Mouse (Mus musculus): Measurements from ENCODE around the gene Tle3. TPM values are rescaled to one million over a fixed set of nuclear protein-coding genes. Genes with fewer than 3 reads are reported as not detected.

Tle3 gene
- polyA plus RNA-seq, 1 experiment: 67.0 TPM

- 81% methylated on average over 4 of the region's 4 CpGs for WGBS
- Histone ChIP-seq H3K27ac (ENCODE audit: control insufficient read depth, insufficient read depth, low read depth, low read length, poor library complexity) (no peak overlapping the region), H3K4me1 (ENCODE audit: control insufficient read depth, insufficient read depth, low read length) (peaks cover 3% of the 10 kb centered on the region; the same call in 1 of the 2 replicates)
Measured at GRCm38 (mm10) chr9:61397130-61397529, 25.0 kb downstream of the Tle3 start.

GRCm38 (mm10) chr9:61398160-61398559, 26.0 kb downstream of the Tle3 start:
- H3K4me3 ChIP-seq (replicated peaks; ENCODE audit: control insufficient read depth, low read depth, low read length): no peak overlapping the region
- WGBS: 79% methylated on average over 9 of the region's 9 CpGs
- no peak overlapping the region for H3K27ac ChIP-seq (ENCODE audit: control insufficient read depth, insufficient read depth, low read depth, low read length, poor library complexity)
- H3K4me1 ChIP-seq (ENCODE audit: control insufficient read depth, insufficient read depth, low read length): peaks cover 2% of the 10 kb centered on the region; the same call in 1 of the 2 replicates
- no peak for TF ChIP-seq POLR2A (IDR thresholded peaks at IDR 0.05; ENCODE audit: borderline replicate concordance, control insufficient read depth, low read depth, low read length)
- no peak for TF ChIP-seq CTCF (IDR thresholded peaks at IDR 0.05; ENCODE audit: control insufficient read depth, insufficient read depth, low read length)

More at GRCm38 (mm10) chr9:61397130-61397529, 25.0 kb downstream of the Tle3 start:
- TF ChIP-seq CTCF (IDR thresholded peaks at IDR 0.05; ENCODE audit: control insufficient read depth, insufficient read depth, low read length) (no peak), POLR2A (IDR thresholded peaks at IDR 0.05; ENCODE audit: borderline replicate concordance, control insufficient read depth, low read depth, low read length) (no peak)
- no peak overlapping the region for H3K4me3 ChIP-seq (replicated peaks; ENCODE audit: control insufficient read depth, low read depth, low read length)

GRCm38 (mm10) chr9:61400132-61400531, 28.0 kb downstream of the Tle3 start:
- H3K4me1 ChIP-seq (ENCODE audit: control insufficient read depth, insufficient read depth, low read length): peaks cover 2% of the 10 kb centered on the region; the same call in 1 of the 2 replicates
- no peak overlapping the region for H3K4me3 ChIP-seq (replicated peaks; ENCODE audit: control insufficient read depth, low read depth, low read length)
- no peak overlapping the region for H3K27ac ChIP-seq (ENCODE audit: control insufficient read depth, insufficient read depth, low read depth, low read length, poor library complexity)
- no peak for TF ChIP-seq POLR2A (IDR thresholded peaks at IDR 0.05; ENCODE audit: borderline replicate concordance, control insufficient read depth, low read depth, low read length)
- TF ChIP-seq CTCF (IDR thresholded peaks at IDR 0.05; ENCODE audit: control insufficient read depth, insufficient read depth, low read length): no peak
- WGBS: 89% methylated on average over 7 of the region's 7 CpGs

- Histone ChIP-seq H3K4me3 (replicated peaks; ENCODE audit: control insufficient read depth, low read depth, low read length) (no peak overlapping the region), H3K4me1 (ENCODE audit: control insufficient read depth, insufficient read depth, low read length) (peaks cover 2% of the 10 kb centered on the region; the same call in 1 of the 2 replicates), H3K27ac (ENCODE audit: control insufficient read depth, insufficient read depth, low read depth, low read length, poor library complexity) (no peak overlapping the region; the same call in 1 of the 2 replicates)
- TF ChIP-seq POLR2A (IDR thresholded peaks at IDR 0.05; ENCODE audit: borderline replicate concordance, control insufficient read depth, low read depth, low read length): no peak
- TF ChIP-seq CTCF (IDR thresholded peaks at IDR 0.05; ENCODE audit: control insufficient read depth, insufficient read depth, low read length): no peak
- 60% methylated on average over 9 of the region's 9 CpGs for WGBS
Measured at GRCm38 (mm10) chr9:61401664-61402063, 29.5 kb downstream of the Tle3 start.

GRCm38 (mm10) chr9:61402268-61402667, 30.1 kb downstream of the Tle3 start:
- no peak overlapping the region for H3K27ac ChIP-seq (ENCODE audit: control insufficient read depth, insufficient read depth, low read depth, low read length, poor library complexity)
- TF ChIP-seq CTCF (IDR thresholded peaks at IDR 0.05; ENCODE audit: control insufficient read depth, insufficient read depth, low read length) (no peak), POLR2A (IDR thresholded peaks at IDR 0.05; ENCODE audit: borderline replicate concordance, control insufficient read depth, low read depth, low read length) (no peak)
- 75% methylated on average over 4 of the region's 4 CpGs for WGBS

GRCm38 (mm10) chr9:61402716-61403115, 30.6 kb downstream of the Tle3 start:
- TF ChIP-seq CTCF (IDR thresholded peaks at IDR 0.05; ENCODE audit: control insufficient read depth, insufficient read depth, low read length) (no peak), POLR2A (IDR thresholded peaks at IDR 0.05; ENCODE audit: borderline replicate concordance, control insufficient read depth, low read depth, low read length) (no peak)
- Histone ChIP-seq H3K4me3 (replicated peaks; ENCODE audit: control insufficient read depth, low read depth, low read length) (no peak overlapping the region), H3K27ac (ENCODE audit: control insufficient read depth, insufficient read depth, low read depth, low read length, poor library complexity) (no peak overlapping the region), H3K4me1 (ENCODE audit: control insufficient read depth, insufficient read depth, low read length) (peaks cover 2% of the 10 kb centered on the region; the same call in 1 of the 2 replicates)
- WGBS: 87% methylated on average over 5 of the region's 5 CpGs

More at GRCm38 (mm10) chr9:61402268-61402667, 30.1 kb downstream of the Tle3 start:
- no peak overlapping the region for H3K4me3 ChIP-seq (replicated peaks; ENCODE audit: control insufficient read depth, low read depth, low read length)
- H3K4me1 ChIP-seq (ENCODE audit: control insufficient read depth, insufficient read depth, low read length): peaks cover 2% of the 10 kb centered on the region; the same call in 1 of the 2 replicates

GRCm38 (mm10) chr9:61403866-61404614, 31.9 kb downstream of the Tle3 start:
- no peaks in the 10 kb centered on the region for H3K4me1 ChIP-seq (ENCODE audit: control insufficient read depth, insufficient read depth, low read length)
- no peak for TF ChIP-seq CTCF (IDR thresholded peaks at IDR 0.05; ENCODE audit: control insufficient read depth, insufficient read depth, low read length)
- TF ChIP-seq POLR2A (IDR thresholded peaks at IDR 0.05; ENCODE audit: borderline replicate concordance, control insufficient read depth, low read depth, low read length): no peak
- no peak overlapping the region for H3K4me3 ChIP-seq (replicated peaks; ENCODE audit: control insufficient read depth, low read depth, low read length)
- no peak overlapping the region for H3K27ac ChIP-seq (ENCODE audit: control insufficient read depth, insufficient read depth, low read depth, low read length, poor library complexity)
- WGBS: 88% methylated on average over 16 of the region's 16 CpGs

- WGBS: 85% methylated on average over 3 of the region's 3 CpGs
- Histone ChIP-seq H3K27ac (ENCODE audit: control insufficient read depth, insufficient read depth, low read depth, low read length, poor library complexity) (no peak overlapping the region), H3K4me3 (replicated peaks; ENCODE audit: control insufficient read depth, low read depth, low read length) (no peak overlapping the region), H3K4me1 (ENCODE audit: control insufficient read depth, insufficient read depth, low read length) (no peaks in the 10 kb centered on the region)
- TF ChIP-seq CTCF (IDR thresholded peaks at IDR 0.05; ENCODE audit: control insufficient read depth, insufficient read depth, low read length): no peak
- TF ChIP-seq POLR2A (IDR thresholded peaks at IDR 0.05; ENCODE audit: borderline replicate concordance, control insufficient read depth, low read depth, low read length): no peak
Measured at GRCm38 (mm10) chr9:61404615-61404980, 32.4 kb downstream of the Tle3 start.

Data from bone marrow, adult 2 months (tissue).